Mouse (Mus musculus) brain, adult 2 months (tissue): ENCODE measurements around the gene 4932438H23Rik.
"Not testable (repeated sequence)": the region's sequence is repeated elsewhere in the genome, so short reads cannot be mapped to it uniquely, and the experiment has no call there.

Experiments used
- DNase-seq: peaks from one replicate; pipeline ENCODE4 v3.0.0; 2011; ENCODE audit warnings: low read depth, low spot score

Gene 4932438H23Rik

DNA sequence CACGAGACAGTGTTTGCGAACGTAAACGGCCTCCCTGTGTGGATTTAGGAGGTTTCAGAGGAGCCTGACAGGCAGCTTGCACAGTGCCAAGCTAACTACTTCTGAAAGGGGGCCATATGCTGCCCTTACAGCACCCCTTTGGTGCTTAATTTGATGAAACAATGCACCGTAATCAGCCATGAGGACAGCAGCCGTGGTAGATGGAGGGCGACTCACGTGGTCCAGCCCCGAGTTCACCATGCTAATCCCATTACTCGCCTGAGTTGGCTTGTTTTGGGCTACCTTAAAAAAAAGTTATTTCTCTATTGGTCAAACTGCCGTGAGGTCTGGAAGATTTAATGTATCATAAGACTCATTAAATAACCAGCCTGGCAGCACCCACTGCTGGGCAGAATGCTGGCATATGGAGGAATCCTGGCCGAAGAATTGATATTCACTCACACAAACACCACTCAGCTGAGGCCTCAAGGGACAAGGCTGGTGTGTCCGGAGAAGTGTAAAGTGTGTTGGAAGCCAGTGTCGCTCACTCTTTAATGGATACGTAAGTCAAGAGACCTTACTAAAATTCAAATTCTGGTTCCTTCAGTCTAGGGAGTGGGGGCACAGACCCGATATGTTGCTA, 4.6 kb upstream of the 4932438H23Rik start:
- DNase-seq: no peak

- DNase-seq: no peak
These were observed 2.9 kb upstream of the 4932438H23Rik start for GRCm38 (mm10) chr16:91097858-91098257.

DNA sequence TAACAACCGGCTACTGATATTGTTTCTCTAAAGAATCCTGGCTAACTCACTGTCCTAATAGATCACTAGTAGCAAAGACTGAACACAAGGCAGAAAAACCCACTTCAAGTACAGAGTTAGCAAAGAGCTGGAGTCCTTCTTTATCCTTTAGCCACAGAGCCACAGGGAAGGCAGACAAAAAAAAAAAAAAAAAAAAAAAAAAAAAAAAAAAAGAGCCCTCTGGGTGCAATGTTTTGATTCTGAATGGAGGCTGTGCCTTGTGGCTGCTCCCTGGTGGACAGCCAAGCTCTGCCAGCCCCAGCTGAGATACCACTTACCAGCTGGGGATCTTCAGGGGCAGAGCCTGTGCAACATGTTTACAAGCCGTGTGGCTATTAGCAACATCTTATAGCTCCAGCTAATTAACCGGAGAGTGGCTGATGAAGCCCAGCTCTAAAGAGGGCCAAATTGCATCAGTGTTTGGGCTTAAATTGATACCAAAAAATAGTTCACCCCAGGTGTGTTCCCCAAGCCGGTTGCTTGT, 2.1 kb upstream of the 4932438H23Rik start:
- DNase-seq: no peak

GRCm38 (mm10) chr16:91096016-91096415, 1.1 kb upstream of the 4932438H23Rik start:
- DNase-seq: no peak

DNA sequence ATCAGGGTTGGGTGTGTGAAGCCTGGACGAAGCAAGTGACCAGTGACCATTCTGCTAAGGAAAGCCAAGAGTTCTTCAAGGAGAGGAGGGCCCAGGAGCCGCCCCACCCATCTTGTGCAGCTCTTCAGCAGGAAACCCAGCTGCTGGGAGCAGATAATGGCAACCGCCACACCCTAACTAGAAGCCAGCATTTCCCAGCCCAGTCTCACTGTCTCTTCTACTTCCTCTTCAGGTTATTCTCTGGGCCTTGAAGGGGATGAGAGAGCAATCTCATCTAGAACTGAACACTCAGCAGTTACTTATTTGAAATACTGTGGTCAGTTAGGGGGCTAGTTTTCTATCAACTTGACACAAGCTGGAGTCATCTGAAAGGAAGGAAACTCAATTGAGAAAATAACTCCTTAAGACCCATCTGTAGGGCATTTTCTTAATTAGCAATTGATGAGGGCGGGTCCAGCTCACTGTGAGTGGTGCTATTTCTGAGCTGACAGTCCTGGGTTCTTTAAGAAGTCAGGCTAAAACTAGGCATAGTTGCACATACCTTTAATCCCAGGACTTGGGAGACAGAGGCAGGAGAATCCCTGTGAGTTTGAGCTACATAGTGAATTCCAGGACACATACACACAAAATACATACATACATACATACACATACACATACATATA, 8.1 kb downstream of the 4932438H23Rik start:
- DNase-seq: no peak

GRCm38 (mm10) chr16:91085239-91085825, 9.6 kb downstream of the 4932438H23Rik start:
- DNase-seq: peak; percentile 13

GRCm38 (mm10) chr16:91084307-91085238, 10.3 kb downstream of the 4932438H23Rik start:
- DNase-seq: peak; percentile 93

- DNase-seq: peak; percentile 26
These were observed 11.8 kb downstream of the 4932438H23Rik start for GRCm38 (mm10) chr16:91083002-91083646.

DNA sequence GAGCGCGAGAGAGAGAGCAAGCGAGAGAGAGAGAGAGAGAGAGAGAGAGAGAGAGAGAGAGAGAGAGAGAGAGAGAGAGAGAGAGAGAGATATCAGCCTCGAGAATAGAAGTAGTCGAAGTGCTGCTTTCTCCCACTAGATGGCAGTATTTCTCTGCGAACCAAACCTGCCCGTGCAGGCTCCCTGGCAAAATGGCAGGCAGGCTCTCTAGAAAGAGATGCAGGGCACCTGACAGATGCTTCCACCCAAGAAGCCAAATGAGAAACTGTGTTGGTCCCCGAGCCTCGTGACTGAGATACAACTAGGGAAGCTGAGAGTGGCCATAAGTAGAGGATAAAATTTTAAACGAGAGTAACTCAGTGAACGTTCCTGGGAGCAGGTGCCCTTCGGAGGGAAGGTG, 13.4 kb downstream of the 4932438H23Rik start:
- DNase-seq: peak; percentile 93

- DNase-seq: peak; percentile 22
These were observed 18.7 kb downstream of the 4932438H23Rik start for GRCm38 (mm10) chr16:91076180-91076579.

DNA sequence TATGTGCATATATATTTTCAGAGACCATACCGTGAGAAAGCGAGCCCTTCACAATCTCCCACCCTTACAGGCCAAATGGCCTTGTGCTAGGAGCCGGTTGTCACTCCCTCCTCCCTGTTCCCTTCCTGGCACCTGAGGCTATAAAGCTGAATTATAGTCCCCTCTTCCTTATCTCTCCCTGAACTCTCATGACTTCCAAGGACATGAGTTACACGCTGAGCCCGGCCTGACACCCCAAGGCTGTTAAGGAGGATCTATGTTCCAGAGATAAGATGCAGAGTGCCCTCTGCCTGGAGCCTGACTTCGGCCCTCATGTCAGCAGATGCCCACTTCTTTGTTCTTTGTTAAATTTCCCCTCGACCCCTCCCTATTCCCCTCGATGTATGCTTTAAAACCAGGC, 19.5 kb downstream of the 4932438H23Rik start:
- not testable (repeated sequence) for DNase-seq

DNA sequence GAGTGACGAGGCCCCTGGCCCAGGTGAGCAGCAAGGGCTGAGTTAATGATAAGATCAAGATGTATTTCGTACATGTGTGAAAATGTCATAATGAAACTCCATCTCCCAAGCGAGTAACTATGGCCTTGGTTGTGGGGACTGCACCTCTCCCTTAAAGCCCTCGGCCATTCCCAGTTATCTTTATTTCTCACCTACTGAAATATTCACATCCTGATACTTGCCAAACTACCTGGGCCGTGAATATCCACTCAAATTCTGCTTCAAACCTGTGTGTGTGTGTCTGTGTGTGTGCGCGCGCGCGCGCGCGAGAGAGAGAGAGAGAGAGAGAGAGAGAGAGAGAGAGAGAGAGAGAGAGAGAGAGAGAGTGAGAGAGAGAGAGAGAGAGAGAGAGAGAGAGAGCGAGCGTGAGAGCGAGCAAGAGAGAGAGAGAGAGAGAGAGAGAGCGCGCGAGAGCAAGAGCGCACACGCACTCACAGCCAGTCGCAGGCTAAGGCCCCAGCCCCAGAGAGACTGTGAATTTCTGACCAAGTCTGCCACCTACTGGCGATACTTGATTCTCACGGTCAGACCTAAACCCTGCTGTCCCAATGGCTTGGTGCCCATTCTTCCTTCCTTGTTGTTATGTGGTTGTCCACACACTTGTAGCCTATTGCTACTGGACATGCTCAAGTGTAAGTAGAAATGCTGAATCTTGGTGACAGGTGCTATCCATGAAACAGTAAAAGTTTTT, 21.6 kb downstream of the 4932438H23Rik start:
- DNase-seq: peak; percentile 98

DNA sequence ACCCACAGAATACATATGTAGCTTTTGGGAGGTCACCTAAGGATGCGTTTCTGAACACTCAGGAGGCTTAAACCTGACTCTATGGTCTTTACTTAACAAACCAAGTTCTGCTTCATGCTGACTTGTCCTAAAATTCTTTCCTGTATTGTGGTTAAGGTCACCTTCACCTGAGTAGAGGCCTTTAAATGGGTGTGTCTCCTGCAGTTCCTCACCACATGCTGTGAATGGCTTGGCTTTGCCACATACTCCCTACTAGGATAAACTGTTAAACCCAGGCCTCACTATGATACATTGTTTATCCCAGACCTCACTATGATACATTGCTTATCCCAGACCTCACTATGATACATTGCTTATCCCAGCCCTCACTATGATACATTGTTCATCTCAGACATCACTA, 22.7 kb downstream of the 4932438H23Rik start:
- no peak for DNase-seq

- peak; percentile 41 for DNase-seq
These were observed 26.0 kb downstream of the 4932438H23Rik start for GRCm38 (mm10) chr16:91068969-91069368.

DNA sequence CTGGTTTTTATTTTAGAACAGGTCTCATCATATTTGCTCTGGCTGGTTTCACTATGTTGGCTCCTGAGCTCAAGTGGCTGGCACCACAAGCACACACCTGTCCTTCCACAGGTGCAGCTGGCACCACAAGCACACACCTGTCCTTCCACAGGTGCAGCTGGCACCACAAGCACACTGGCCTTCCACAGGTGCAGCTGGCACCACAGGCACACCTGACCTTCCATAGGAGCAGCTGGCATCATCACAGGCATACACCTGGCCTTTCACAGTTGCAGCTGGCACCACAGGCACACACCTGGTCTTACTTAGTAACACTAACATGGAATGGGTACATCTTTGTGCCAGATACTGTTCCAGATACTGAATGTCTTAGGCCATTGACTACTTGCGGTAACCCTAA, 27.8 kb downstream of the 4932438H23Rik start:
- DNase-seq: no peak

DNA sequence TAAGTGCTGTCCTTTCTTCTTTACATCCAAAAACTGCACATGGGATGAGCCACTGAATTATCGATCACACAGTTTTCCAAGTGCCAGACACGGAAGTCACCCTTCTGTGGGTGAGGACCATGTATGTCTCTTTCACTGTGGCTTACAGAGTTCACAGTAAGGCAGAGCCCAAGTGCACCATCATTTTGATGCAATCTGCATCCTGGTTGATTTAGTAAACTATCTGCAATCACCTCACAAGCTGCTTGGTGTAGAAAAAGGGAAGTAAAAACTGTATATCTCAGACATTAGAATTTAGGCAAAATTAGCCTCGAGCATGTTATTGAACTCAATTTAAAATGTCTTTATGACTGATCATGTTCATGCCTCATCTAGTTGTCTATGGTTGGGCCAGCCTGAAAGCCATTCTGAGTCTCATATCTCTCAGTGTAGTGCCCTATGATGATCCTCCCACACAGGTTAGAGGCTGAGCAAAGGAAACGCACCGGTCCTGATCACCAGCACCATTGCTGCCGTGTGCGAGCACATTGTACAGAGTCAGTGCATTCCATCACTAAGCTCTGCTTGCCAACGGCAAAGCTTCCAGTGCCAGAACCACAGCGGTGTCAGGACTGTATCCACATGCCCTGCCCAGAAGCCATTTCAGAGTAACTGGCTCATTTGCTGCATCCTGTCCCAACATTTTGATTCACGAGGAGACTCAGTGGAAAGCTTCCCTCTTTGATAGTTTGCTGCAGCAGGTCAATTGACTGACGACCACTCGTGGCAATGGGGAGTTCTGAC, 30.1 kb downstream of the 4932438H23Rik start:
- peak; percentile 36 for DNase-seq

- DNase-seq: no peak
These were observed 31.1 kb downstream of the 4932438H23Rik start for GRCm38 (mm10) chr16:91063786-91064185.

GRCm38 (mm10) chr16:91061531-91062318, 33.2 kb downstream of the 4932438H23Rik start:
- no peak for DNase-seq

GRCm38 (mm10) chr16:91057741-91058140, 37.2 kb downstream of the 4932438H23Rik start:
- peak; percentile 35 for DNase-seq
